Mouse (Mus musculus) monocyte, adult 5-6 weeks (primary cell): ENCODE measurements around the gene Btn1a1. TPM values are rescaled to one million over a fixed set of nuclear protein-coding genes. Genes with fewer than 3 reads are reported as not detected.
A peak's percentile ranks its signal among the peaks of the same experiment; 100 is the strongest.

Experiments used
- ATAC-seq: fragments of 153-309, 156-312 bp; replicated peaks from 2 replicates; pipeline ENCODE4 v1.8.0; 2017; ENCODE audit warnings: mild to moderate bottlenecking; ENCODE audit not compliant: low TSS enrichment, insufficient number of reproducible peaks, severe bottlenecking, poor library complexity, low FRiP score
- total RNA-seq: library from RNA; stranded (forward); fragments of 200-1000, 200-491, 200-594 nt; gene quantifications from 3 replicates; pipeline ENCODE4 v1.2.3, GENCODE M21; 2017

Gene Btn1a1
- total RNA-seq, 1 experiment from 2014 or later = not detected

- no peak for ATAC-seq
Observed at GRCm38 (mm10) chr13:23427401-23427910, 38.2 kb downstream of the Btn1a1 start.

- no peak for ATAC-seq
Observed at GRCm38 (mm10) chr13:23426922-23427321, 38.8 kb downstream of the Btn1a1 start.

GRCm38 (mm10) chr13:23426335-23426734, 39.4 kb downstream of the Btn1a1 start:
- no peak for ATAC-seq

GRCm38 (mm10) chr13:23425505-23425904, 40.2 kb downstream of the Btn1a1 start:
- ATAC-seq = no peak

- ATAC-seq = peak; percentile 76
Observed at GRCm38 (mm10) chr13:23424494-23425325, 41.0 kb downstream of the Btn1a1 start.

- no peak for ATAC-seq
Observed at GRCm38 (mm10) chr13:23424052-23424380, 41.7 kb downstream of the Btn1a1 start.

GRCm38 (mm10) chr13:23423286-23424051, 42.2 kb downstream of the Btn1a1 start, which contains the start of gene Abt1:
Gene Abt1 (minus strand): TSS chr13:23423866.
- ATAC-seq = peak; percentile 82

GRCm38 (mm10) chr13:23422351-23422750, 43.4 kb downstream of the Btn1a1 start:
- no peak for ATAC-seq

- no peak for ATAC-seq
Observed at GRCm38 (mm10) chr13:23412630-23413521, 52.8 kb downstream of the Btn1a1 start.

GRCm38 (mm10) chr13:23412211-23412629, 53.5 kb downstream of the Btn1a1 start:
- no peak for ATAC-seq

GRCm38 (mm10) chr13:23411311-23412210, 54.1 kb downstream of the Btn1a1 start:
- ATAC-seq = no peak

- no peak for ATAC-seq
Observed at GRCm38 (mm10) chr13:23410632-23411031, 55.1 kb downstream of the Btn1a1 start.

Other genes with a start within 250 kb of the Btn1a1 start
- not detected in 3 replicates for gene Vmn1r222, start 230.0 kb downstream of the Btn1a1 start, total RNA-seq
- not detected in 3 replicates for gene Vmn1r223, start 218.8 kb downstream of the Btn1a1 start, total RNA-seq
- gene Zfp322a, start 96.7 kb downstream of the Btn1a1 start, total RNA-seq = 27.6 to 70.6 TPM (median 42.7 TPM) in 3 replicates
- gene Abt1, start 42.0 kb downstream of the Btn1a1 start, total RNA-seq = 12.1 to 15.9 TPM (median 13.2 TPM) in 3 replicates
- gene Btn2a2, start 23.0 kb upstream of the Btn1a1 start, total RNA-seq = not detected in 3 replicates
- 24.5 to 149 TPM (median 46.4 TPM) in 3 replicates for gene Hist1h4h, start 65.1 kb upstream of the Btn1a1 start, total RNA-seq
- 1.4 to 11.6 TPM in 2 of 3 replicates, not detected in the other for gene Hist1h2af, start 68.0 kb upstream of the Btn1a1 start, total RNA-seq
- not detected in 3 replicates for gene Hist1h3g, start 69.5 kb upstream of the Btn1a1 start, total RNA-seq
- 0.21 to 4.4 TPM (median 2.1 TPM) in 3 replicates for gene Hist1h2bh, start 77.5 kb upstream of the Btn1a1 start, total RNA-seq
- 0.53 to 21.8 TPM (median 16.4 TPM) in 3 replicates for gene Hist1h3f, start 78.2 kb upstream of the Btn1a1 start, total RNA-seq
- 42.2 to 123 TPM (median 49.9 TPM) in 3 replicates for gene Hist1h4f, start 85.7 kb upstream of the Btn1a1 start, total RNA-seq
- 16.3 to 25.9 TPM (median 21.9 TPM) in 3 replicates for gene Hist1h1d, start 87.4 kb upstream of the Btn1a1 start, total RNA-seq
- 12.4 to 48.1 TPM (median 39.4 TPM) in 3 replicates for gene Hist1h3e, start 96.5 kb upstream of the Btn1a1 start, total RNA-seq
- gene Hist1h2ae, start 105.3 kb upstream of the Btn1a1 start, total RNA-seq = 6.1 to 28.4 TPM (median 15.0 TPM) in 3 replicates
- gene Hist1h2bg, start 105.5 kb upstream of the Btn1a1 start, total RNA-seq = 86.4 to 193 TPM (median 86.9 TPM) in 3 replicates
- gene Hist1h2bf, start 108.3 kb upstream of the Btn1a1 start, total RNA-seq = 19.2 to 51.4 TPM (median 45.4 TPM) in 3 replicates
- gene Hist1h2ad, start 108.5 kb upstream of the Btn1a1 start, total RNA-seq = 1.5 to 92.8 TPM (median 16.7 TPM) in 3 replicates
- 1.5 to 3.3 TPM (median 2.1 TPM) in 3 replicates for gene Hist1h3d, start 109.9 kb upstream of the Btn1a1 start, total RNA-seq
- gene Hist1h4d, start 115.7 kb upstream of the Btn1a1 start, total RNA-seq = 78.9 to 170 TPM (median 90.0 TPM) in 3 replicates
- gene Hist1h2be, start 155.2 kb upstream of the Btn1a1 start, total RNA-seq = 13.1 to 35.9 TPM (median 14.5 TPM) in 3 replicates
- 81.6 to 216 TPM (median 97.2 TPM) in 3 replicates for gene Hist1h1e, start 156.7 kb upstream of the Btn1a1 start, total RNA-seq
- 5.0 to 8.9 TPM (median 8.3 TPM) in 3 replicates for gene Hist1h2ac, start 218.0 kb upstream of the Btn1a1 start, total RNA-seq
- 28.7 to 101 TPM (median 49.7 TPM) in 3 replicates for gene Hist1h2bc, start 218.3 kb upstream of the Btn1a1 start, total RNA-seq
- gene Hist1h1t, start 229.9 kb upstream of the Btn1a1 start, total RNA-seq = not detected in 3 replicates
- 82.1 to 150 TPM (median 93.5 TPM) in 3 replicates for gene Hist1h4c, start 232.6 kb upstream of the Btn1a1 start, total RNA-seq
- 90.6 to 170 TPM (median 150 TPM) in 3 replicates for gene Hfe, start 245.0 kb upstream of the Btn1a1 start, total RNA-seq